Mouse (Mus musculus) megakaryocyte-erythroid progenitor cell, adult 5-6 weeks (primary cell): ENCODE data around the gene Gm10842. TPM values are rescaled to one million over a fixed set of nuclear protein-coding genes. Genes with fewer than 3 reads are reported as not detected.
"Not testable (repeated sequence)": the region's sequence is repeated elsewhere in the genome, so short reads cannot be mapped to it uniquely, and the experiment has no call there.

Experiments used
- ATAC-seq: replicated peaks from 2 replicates; pipeline ENCODE4 v1.8.0; 2016; ENCODE audit warnings: mild to moderate bottlenecking, inconsistent platforms; ENCODE audit not compliant: severe bottlenecking, poor library complexity, low FRiP score, low TSS enrichment
- total RNA-seq, 2 experiments: library from RNA; stranded (forward) in 1 of 2; stranded (reverse) in 1 of 2; fragments of 200-1000, 215-1000 nt in 1 of 2; fragments of >200 nt in 1 of 2; fragmentation: Nextera tagmentation in 1 of 2; gene quantifications; 2 replicates each; pipeline ENCODE4 v1.2.3; 2014 to 2017

Gene Gm10842
- total RNA-seq (2014; fragmentation: Nextera tagmentation) (not detected in 2 replicates), total RNA-seq (2017) (not detected in 2 replicates)

DNA sequence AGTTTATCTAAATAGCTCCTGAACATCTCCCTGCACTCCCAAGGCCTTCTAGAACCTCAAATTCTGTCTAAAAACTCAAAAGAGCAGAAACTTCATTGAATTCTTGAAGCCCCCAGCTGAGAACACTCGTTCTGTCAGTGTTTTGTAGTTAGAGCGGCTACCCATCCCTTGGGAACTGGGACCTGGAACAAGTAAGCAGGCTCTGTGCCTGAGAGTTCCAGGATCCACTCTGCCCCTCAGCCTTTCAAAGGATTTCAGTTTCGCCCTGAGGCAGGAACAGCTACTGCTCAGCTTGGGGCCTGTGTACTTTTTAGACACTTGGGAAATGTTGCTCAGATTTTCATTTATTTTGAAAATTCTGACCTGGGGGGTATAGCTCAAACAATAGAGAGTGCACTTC lies at the start of gene Gm10842:
TSS of gene Gm10842 (plus strand) at position 301 of the 400 bp plus-strand sequence.
- no peak for ATAC-seq

DNA sequence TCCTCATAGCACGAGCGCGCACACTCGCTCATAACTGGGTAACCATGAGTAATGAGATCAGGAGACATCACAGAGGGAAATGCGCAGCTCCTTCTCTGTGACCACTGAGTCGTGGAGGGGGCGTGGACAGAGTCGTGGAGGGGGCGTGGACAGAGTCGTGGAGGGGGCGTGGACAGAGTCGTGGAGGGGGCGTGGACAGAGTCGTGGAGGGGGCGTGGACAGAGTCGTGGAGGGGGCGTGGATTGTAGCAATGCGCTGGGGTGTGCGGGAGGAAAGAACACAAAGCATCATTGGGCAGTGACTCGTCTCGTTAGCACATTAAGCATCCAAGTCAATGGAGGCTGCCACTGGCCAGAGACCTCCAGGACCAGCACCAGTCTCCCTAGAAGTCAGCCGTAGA lies 34.2 kb upstream of the Gm10842 start:
- peak; percentile 32; the same call in 1 of the 2 replicates for ATAC-seq

DNA sequence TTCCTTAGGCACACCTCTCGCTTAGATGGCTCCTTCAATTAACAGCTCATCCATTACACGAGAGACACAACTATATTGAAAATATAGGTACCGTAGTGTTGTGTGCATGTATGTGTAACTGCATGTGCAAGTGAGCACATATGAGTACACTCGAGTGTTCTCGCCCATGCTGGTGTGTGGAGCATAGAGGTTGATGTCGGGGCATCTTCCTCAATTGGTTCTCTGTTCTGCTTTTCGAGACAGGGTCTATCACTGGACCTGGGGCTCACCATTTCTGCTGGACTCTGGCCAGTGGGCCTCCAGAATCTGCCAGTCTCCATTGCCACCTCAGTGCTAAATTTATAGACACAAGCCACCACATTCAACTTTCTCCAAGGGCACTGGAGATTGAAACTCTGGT lies 28.9 kb upstream of the Gm10842 start:
- ATAC-seq, result no peak

DNA sequence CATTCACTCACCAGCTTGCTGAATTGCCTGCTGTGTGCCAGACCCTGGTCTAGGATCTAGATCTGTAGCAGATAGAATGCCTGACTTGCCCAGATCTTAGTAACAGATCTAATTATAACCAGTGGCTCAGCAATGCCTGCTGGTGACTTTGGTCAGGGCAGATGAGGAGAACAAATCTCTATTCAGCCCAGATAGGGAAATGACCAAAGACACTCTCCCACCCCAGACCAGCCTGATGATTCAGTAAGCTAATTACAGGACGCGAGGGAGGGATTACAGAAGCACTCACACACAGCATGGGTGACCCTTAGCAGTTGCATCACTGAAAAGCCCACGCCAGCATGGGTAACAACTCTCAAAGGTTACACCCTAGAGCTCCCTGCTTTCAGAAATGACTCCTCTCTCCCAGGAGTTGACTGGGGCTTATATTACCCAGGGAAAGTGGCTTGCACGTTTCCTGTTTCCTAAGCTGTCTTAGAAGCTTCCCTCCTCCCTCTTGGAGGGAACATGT lies 26.1 kb upstream of the Gm10842 start:
- no peak for ATAC-seq

DNA sequence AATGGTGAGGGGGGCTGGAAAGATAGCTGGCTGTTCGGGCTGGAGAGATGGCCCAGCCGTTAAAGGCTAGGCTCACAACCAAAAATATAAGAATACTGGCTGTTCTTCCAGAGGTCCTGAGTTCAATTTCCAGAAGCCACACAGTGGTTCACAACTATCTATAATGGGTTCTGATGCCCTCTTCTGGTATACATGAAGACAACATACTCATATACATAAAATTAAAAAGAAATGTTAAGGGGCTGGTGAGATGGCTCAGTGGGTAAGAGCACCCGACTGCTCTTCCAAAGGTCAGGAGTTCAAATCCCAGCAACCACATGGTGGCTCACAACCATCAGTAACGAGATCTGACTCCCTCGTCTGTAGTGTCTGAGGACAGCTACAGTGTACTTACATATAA lies 24.9 kb upstream of the Gm10842 start:
- ATAC-seq, result not testable (repeated sequence)

DNA sequence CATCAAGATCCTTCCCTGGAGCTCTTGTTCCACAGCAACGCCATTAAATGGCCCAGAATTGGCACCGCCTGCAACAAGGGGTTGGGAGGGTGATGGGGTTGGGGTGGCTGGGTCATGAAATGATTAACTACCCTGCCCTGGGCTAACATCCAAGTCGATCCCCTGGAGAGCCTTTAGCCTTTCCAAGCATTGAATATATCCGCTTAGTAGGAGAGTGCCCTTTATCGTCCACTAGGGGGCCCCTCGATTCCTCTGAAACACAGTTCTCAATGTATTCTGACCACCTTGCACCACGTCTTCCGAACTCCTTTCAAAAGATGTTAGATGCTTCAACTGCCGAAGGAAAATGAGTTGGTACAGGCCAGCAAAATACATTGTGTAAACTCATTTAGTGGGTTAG lies 22.7 kb upstream of the Gm10842 start:
- peak; percentile 60 for ATAC-seq

DNA sequence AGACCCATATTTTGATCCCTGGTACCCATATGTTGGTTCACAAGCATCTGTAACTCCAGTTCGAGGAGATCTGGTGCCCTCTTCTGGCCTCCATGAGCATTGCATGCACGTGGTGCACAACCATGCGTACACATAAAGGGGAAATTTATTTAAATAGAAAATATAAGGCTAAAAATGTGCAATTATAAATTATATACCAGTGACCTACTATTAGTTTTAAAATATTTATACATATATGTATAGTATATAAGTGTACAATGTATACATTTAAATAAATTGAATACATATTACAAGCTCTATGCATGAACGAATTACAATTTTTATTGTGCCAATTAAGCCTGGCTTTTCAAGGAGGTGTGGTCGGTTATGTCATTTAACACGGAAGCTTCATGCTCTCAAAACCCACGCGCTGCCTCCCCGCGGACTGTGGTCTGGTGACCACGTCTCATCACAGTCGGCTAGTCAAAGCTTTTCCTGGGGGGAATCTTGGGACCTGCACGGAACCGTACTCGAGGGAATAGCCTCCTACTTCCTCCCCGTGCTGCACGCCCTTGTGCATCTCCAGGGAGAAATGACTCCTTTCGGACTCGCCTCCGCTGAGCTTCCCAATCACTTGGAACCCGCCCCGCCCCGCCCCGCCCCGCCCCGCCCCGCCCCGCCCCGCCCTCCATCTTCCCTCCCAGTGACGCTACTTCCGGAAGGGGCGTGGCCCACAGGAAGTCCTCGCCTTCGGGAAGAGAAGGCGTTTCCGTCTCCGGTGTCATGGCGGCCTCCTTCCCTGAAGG lies 20.8 kb upstream of the Gm10842 start, which contains the start of gene Mettl2:
TSS of gene Mettl2 (plus strand) at position 691 of the 785 bp plus-strand sequence.
- ATAC-seq, result peak; percentile 85

DNA sequence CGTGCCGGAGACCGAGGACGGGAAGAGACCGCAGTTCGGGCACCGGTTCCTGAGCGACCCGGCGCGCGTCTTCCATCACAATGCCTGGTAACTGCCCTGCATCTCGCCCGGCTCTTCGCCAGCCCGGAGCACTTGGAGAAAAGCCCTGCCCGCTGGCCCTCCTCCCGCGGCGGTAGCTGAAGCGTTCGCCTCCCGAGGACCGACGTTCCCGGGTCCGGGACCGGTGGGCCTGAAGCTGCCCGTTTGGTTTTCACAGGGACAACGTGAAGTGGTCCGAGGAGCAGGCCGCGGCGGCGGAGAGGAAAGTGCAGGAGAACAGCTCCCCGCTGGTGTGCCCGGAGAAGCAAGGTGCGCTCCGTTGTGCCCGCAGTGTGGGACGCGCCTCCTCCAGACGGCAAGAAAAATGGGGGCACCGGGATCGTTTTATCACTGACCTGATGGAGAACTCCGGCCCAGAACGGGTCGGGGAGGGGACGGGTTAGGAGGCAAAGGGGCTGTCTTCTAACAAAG lies 20.1 kb upstream of the Gm10842 start:
- ATAC-seq, result peak; percentile 34

DNA sequence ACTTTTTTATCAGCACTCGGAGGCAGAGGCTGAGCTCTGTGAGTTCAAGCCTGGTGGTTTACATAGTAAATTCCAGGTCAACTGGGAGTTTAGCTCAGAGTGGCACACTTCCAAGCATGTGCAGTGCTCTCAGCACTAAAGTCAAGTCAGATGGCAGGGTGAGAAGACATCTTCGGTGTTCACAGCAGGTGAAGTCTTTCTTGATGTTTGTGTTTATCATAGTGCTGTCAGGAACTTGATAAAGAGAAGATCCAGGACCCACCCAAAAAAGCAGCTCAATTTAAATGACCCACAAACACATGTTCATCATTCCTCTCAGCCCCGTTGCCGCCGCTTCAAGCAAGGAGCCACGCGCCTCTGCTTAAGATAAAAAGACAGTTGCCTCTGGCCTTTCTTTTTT lies 11.0 kb upstream of the Gm10842 start:
- peak; percentile 61 for ATAC-seq

DNA sequence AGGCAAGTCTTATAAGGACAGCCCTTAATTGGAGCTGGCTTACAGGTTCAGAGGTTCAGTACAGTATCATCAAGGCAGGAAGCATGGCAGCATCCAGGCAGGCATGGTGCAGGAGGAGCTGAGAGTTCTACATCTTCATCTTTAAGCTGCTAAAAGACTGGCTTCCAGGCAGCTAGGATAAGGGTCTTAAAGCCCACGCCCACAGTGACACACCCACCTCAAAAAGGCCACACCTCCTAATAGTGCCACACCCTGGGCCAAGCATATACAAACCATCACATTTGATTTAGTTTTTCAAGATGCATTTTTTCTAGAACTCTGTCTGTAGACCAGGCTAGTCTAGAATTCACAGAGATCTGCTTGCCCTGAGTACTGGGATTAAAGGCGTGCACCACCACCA lies 9.4 kb upstream of the Gm10842 start:
- not testable (repeated sequence) for ATAC-seq

DNA sequence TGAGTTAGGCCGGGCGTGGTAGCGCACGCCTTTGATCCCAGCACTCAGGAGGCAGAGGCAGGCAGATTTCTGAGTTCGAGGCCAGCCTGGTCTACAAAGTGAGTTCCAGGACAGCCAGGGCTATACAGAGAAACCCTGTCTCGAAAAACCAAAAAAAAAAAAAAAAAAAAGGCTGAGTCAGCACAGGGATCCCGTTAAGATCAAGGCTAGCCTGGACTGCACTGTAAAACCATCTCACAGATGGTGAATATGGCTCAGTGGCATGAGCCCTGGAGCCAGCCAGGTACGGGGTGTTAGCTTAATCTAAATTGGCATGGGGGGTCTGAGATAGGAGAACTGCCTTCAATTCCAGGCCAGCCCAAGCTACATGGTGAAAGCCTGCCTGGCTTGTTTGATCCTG lies 6.2 kb upstream of the Gm10842 start:
- not testable (repeated sequence) for ATAC-seq

DNA sequence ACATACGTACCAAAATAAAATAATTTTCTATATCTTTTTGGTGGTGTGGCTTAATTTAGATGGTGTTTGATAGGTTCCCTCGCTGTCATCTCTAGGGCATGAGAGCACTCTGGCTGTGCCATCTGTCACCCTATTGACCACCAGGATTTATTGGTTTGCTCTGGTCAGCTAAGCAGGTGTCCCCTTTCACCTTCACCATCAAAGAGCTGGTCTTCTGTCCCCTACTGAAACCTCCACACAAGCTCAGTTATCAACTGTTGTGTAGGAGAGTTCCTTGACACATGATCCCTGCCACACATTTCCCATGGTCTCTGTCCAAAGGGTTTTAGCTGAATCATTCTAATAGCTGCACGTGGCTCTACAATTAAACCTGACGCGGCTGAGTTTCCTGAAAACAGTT lies 5.6 kb upstream of the Gm10842 start:
- ATAC-seq, result no peak

DNA sequence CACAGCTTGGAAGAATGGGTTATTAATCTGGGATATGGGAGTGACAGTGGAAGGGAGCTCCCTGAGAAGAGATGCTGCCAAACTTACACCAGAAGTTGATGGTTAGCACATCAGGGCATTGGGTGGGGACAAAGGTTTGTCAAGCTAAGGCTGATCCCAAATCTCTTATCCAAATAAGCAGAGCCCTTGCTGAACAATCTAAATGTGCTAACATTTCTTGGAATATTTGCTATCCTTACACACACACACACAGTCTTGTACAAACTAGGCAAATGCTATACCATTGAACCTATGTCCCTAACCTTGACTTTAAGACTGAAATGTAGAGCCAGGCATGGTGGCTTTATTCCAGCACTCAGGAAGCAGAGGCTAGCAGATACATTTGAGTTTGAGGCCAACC lies 3.1 kb upstream of the Gm10842 start:
- ATAC-seq, result no peak

DNA sequence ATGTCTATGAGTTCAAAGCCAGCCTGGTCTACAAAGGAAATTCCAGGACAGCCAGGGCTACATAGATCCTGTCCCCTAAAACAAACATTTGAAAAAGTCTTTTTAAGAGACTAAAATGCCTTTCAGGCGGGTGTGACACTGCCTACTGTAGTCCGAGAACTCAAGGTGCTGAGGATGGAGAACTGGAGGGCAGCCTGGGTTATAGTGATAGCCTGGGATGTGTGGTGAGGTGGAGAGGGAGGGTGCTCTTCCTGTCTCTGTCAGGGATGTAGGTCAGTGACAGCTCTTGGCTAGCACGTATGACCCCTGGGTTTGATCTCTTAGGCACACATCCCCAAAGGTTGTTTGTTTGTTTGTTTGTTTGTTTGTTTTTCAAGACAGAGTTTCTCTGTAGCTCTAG lies 2.6 kb upstream of the Gm10842 start:
- ATAC-seq, result peak; percentile 38; the same call in 1 of the 2 replicates

DNA sequence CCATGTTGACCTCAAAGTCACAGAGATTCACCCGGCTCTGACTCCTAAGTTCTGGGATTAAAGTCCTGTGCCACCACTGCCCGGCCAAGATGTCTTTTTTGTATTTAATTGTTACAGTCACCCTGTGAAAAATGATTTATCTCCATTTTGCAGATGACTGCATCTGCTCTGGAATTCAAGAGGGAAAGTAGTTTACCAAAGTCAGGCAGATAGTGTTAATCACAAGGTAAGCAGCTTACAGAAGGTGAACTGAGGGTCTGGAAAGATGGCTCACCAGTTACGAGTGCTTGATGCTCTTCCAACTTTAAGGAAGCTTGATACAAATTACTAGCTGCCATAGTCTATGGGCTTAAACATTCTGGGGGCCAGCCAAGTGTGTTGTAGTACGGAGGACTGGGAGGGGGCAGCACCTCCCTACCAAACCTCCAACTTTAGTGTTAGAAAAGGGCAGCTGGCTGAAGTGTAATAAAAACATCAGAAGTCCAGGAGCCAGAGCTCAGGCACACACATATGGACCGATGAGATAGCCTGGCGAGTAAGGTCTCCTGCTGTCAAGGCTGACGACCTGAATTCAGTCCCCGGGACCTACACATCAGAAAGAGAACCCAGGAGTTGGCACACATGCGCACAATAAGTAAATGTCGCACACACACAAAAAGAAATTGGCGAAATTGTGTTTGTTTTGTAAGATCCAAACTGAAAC lies 2.0 kb upstream of the Gm10842 start:
- ATAC-seq, result peak; percentile 43

DNA sequence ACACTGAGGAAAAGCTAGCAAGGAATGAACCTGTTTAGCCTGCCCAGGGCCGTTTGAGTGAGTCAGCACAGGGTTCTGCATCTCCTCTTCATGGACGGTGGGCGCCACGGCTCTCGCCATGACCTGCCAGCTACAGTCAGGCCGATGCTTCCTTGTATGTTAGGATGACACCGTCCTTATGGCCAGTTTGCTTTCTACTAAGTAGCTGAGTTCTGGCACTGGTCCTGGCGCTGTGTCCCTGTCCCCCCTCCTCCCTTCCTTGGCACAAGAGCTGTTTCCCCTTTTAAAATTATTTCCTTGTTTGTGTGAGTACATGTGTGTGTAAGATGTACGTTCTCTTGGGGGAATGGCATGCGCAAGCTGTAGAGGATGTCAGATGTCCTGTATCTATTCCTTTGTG lies 1.5 kb upstream of the Gm10842 start:
- ATAC-seq, result peak; percentile 19; the same call in 1 of the 2 replicates

DNA sequence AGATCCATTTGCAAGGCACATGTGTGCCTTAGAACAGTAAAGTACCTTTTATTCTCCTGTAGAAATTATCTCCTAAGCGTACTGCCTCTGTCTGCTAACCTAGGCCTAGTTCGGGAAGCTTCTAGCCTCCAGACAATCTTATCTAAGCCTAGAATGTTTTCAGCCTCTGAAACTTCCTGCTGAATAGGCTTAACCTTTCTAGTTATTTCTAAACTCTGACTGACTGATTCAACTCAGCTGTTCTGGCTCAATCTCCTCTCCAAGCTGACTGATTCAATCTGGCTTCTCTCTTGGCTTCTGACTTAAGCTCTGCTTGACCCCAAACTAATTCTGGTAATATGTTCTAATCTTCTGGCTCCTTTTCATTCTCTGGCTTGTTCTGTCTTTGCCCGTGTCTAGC lies 2.7 kb downstream of the Gm10842 start:
- no peak for ATAC-seq

DNA sequence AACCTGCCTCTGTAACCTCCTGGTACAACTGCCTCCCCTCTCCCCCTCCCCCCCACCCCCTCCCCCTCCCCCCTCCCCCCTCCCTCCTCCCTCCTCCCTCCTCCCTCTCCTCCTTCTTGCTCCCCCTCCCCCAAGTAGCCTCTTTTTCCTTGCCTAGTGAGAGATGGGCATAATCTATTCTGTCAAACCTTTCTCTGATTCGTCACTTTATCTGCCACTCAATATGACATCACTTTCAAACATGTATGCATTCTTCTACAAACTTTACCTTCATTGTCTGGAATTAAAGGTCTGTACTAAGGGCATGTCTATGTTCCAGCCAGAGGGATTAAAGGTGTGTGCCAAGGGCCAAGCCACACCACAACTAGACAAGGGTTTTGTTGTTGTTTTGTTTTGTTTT lies 3.1 kb downstream of the Gm10842 start:
- ATAC-seq, result no peak

DNA sequence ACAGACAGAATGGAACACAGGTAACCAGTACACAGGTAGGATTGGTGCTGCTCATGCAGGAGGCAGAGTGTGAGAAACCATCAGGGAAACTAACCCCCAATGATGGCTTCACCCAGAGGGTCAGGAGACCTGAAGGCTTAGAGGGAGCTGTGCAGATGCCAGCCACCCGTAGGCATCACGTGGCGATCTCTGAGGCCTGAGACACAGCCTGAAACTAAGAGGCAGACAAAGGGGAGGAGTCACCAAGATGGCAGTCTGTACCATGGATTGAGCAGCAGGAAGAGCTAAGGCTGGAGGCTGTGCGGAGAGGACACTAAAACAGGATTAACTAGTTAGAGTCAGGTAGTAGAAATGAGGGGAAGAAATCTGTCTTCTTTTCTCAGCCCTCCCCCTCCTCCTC lies 4.0 kb downstream of the Gm10842 start:
- no peak for ATAC-seq
